Mouse (Mus musculus) midbrain, embryonic 11.5 days (tissue): Measurements from ENCODE around the gene Krt82. TPM values are rescaled to one million over a fixed set of nuclear protein-coding genes. Genes with fewer than 3 reads are reported as not detected.
"Not testable (repeated sequence)": the region's sequence is repeated elsewhere in the genome, so short reads cannot be mapped to it uniquely, and the experiment has no call there.

Experiments
- ATAC-seq: fragments of 200-750 bp; cut with Nextera tagmentation; 2 replicates; pipeline ENCODE4 v1.8.0; 2017; ENCODE audit warnings: moderate TSS enrichment, moderate library complexity; ENCODE audit not compliant: low FRiP score
- DNase-seq: peaks from one replicate; pipeline ENCODE4 v3.0.0; 2015; ENCODE audit warnings: low spot score; ENCODE audit errors: missing footprints
- H3K27ac ChIP-seq: fragments of 300-500 bp; sonication (generic); 2 replicates; pipeline ENCODE4 v1.5.1; 2014; ENCODE audit warnings: low read depth, low read length
- H3K27me3 ChIP-seq: fragments of 300-500 bp; sonication (generic); 2 replicates; pipeline ENCODE4 v1.6.1; 2014; ENCODE audit warnings: mild to moderate bottlenecking, low read length, moderate library complexity, mixed read lengths; ENCODE audit not compliant: control insufficient read depth, insufficient read depth
- H3K36me3 ChIP-seq: fragments of 300-500 bp; sonication (generic); 2 replicates; pipeline ENCODE4 v1.6.1; 2014; ENCODE audit warnings: mild to moderate bottlenecking, low read length, moderate library complexity, mixed read lengths; ENCODE audit not compliant: control insufficient read depth, insufficient read depth
- H3K4me1 ChIP-seq: fragments of 300-500 bp; sonication (generic); 2 replicates; pipeline ENCODE4 v1.6.1; 2014; ENCODE audit warnings: low read length; ENCODE audit not compliant: control insufficient read depth, insufficient read depth
- H3K4me2 ChIP-seq: fragments of 300-500 bp; sonication (generic); 2 replicates; pipeline ENCODE4 v1.6.1; 2014; ENCODE audit warnings: mild to moderate bottlenecking, moderate library complexity
- H3K4me3 ChIP-seq: fragments of 300-500 bp; sonication (generic); 2 replicates; pipeline ENCODE4 v1.5.1; 2014; ENCODE audit warnings: low read depth, low read length
- H3K9ac ChIP-seq: fragments of 300-500 bp; sonication (generic); 2 replicates; pipeline ENCODE4 v1.6.1; 2014; ENCODE audit warnings: low read length
- H3K9me3 ChIP-seq: fragments of 300-500 bp; sonication (generic); 2 replicates; pipeline ENCODE4 v1.6.1; 2016; ENCODE audit warnings: low read length; ENCODE audit not compliant: control insufficient read depth
- WGBS: fragments of 180-500 bp; shearing (Covaris S2); extraction: QIAGEN DNeasy Blood & Tissue Kit; methylation state at CpG from one replicate; pipeline ENCODE4 v1.1.7; 2014; 5-methylcytosine and 5-hydroxymethylcytosine counted together
- polyA plus RNA-seq: library from polyadenylated mRNA; unstranded; fragments of >200 nt; fragmentation: Nextera tagmentation; extraction: Ambion mirVana; gene quantifications from 2 replicates; pipeline ENCODE4 v1.2.1, GENCODE M21; 2014

Krt82 gene
- polyA plus RNA-seq, 1 experiment from 2014 or later: not detected

- H3K27me3 ChIP-seq: no peaks in the 10 kb centered on the region
- 83% methylated on average over 7 of the region's 7 CpGs for WGBS
- no peak for ATAC-seq
These were observed 17.7 kb downstream of the Krt82 start, which contains the start of gene Krt84 for GRCm38 (mm10) chr15:101532720-101533119. Krt84 (minus strand) TSS chr15:101532820.

GRCm38 (mm10) chr15:101522556-101523232 lies 27.8 kb downstream of the Krt82 start:
- H3K27ac ChIP-seq: no peak overlapping the region
- H3K4me3 ChIP-seq: no peak overlapping the region
- no peaks in the 10 kb centered on the region for H3K36me3 ChIP-seq
- H3K9ac ChIP-seq: no peak overlapping the region
- H3K4me2 ChIP-seq: no peak overlapping the region
- H3K9me3 ChIP-seq: no peaks in the 10 kb centered on the region
- H3K4me1 ChIP-seq: no peaks in the 10 kb centered on the region
- no peak for DNase-seq
- WGBS: 81% methylated on average over 4 of the region's 4 CpGs
- no peak for ATAC-seq
- H3K27me3 ChIP-seq: no peaks in the 10 kb centered on the region

More at GRCm38 (mm10) chr15:101532720-101533119, 17.7 kb downstream of the Krt82 start, which contains the start of gene Krt84:
- Histone ChIP-seq H3K4me3 (no peak within 1 kb of the TSS), H3K4me2 (no peak within 1 kb of the TSS), H3K9ac (no peak within 1 kb of the TSS), H3K4me1 (no peaks in the 10 kb centered on the region), H3K36me3 (no peaks in the 10 kb centered on the region), H3K9me3 (no peaks in the 10 kb centered on the region), H3K27ac (no peak within 1 kb of the TSS)
- no peak for DNase-seq

- Histone ChIP-seq H3K4me2 (no peak overlapping the region), H3K27ac (no peak overlapping the region), H3K36me3 (no peaks in the 10 kb centered on the region), H3K4me3 (no peak overlapping the region), H3K27me3 (no peaks in the 10 kb centered on the region), H3K9ac (no peak overlapping the region), H3K4me1 (no peaks in the 10 kb centered on the region), H3K9me3 (no peaks in the 10 kb centered on the region)
- WGBS: 13% methylated on average over 2 of the region's 2 CpGs
- ATAC-seq: no peak
- DNase-seq: peak; percentile 94
These were observed 30.7 kb downstream of the Krt82 start for GRCm38 (mm10) chr15:101519792-101520191.

GRCm38 (mm10) chr15:101517161-101517560 lies 33.3 kb downstream of the Krt82 start, which contains the start of gene Gm49425:
Gm49425 (minus strand) TSS chr15:101517261.
- H3K4me1 ChIP-seq, H3K36me3 ChIP-seq, H3K4me2 ChIP-seq, H3K27me3 ChIP-seq, DNase-seq, H3K27ac ChIP-seq, ATAC-seq, H3K4me3 ChIP-seq, H3K9me3 ChIP-seq, H3K9ac ChIP-seq: not testable (repeated sequence)
- 74% methylated on average over 2 of the region's 2 CpGs for WGBS

- H3K36me3 ChIP-seq: no peaks in the 10 kb centered on the region
These were observed 42.2 kb downstream of the Krt82 start for GRCm38 (mm10) chr15:101508247-101508646.

GRCm38 (mm10) chr15:101506896-101507758 lies 43.3 kb downstream of the Krt82 start:
- H3K27ac ChIP-seq: no peak overlapping the region
- H3K9ac ChIP-seq: no peak overlapping the region
- no peaks in the 10 kb centered on the region for H3K4me1 ChIP-seq
- DNase-seq (peak; percentile 37), ATAC-seq (no peak)
- no peaks in the 10 kb centered on the region for H3K9me3 ChIP-seq
- 60% methylated on average over 14 of the region's 14 CpGs for WGBS
- no peak overlapping the region for H3K4me2 ChIP-seq
- no peaks in the 10 kb centered on the region for H3K27me3 ChIP-seq
- H3K4me3 ChIP-seq: no peak overlapping the region
- no peaks in the 10 kb centered on the region for H3K36me3 ChIP-seq

More at GRCm38 (mm10) chr15:101508247-101508646, 42.2 kb downstream of the Krt82 start:
- ATAC-seq (no peak), DNase-seq (no peak)
- 82% methylated on average over 9 of the region's 9 CpGs for WGBS
- Histone ChIP-seq H3K27me3 (no peaks in the 10 kb centered on the region), H3K4me2 (no peak overlapping the region), H3K4me3 (no peak overlapping the region), H3K4me1 (no peaks in the 10 kb centered on the region), H3K27ac (no peak overlapping the region), H3K9ac (no peak overlapping the region), H3K9me3 (no peaks in the 10 kb centered on the region)

GRCm38 (mm10) chr15:101497181-101497580 lies 53.3 kb downstream of the Krt82 start:
- WGBS: 77% methylated on average over 2 of the region's 2 CpGs
- Histone ChIP-seq H3K4me3 (no peak overlapping the region), H3K4me1 (no peaks in the 10 kb centered on the region), H3K9me3 (no peaks in the 10 kb centered on the region), H3K36me3 (no peaks in the 10 kb centered on the region), H3K9ac (no peak overlapping the region), H3K27ac (no peak overlapping the region), H3K27me3 (no peaks in the 10 kb centered on the region), H3K4me2 (no peak overlapping the region)
- DNase-seq (peak; percentile 85), ATAC-seq (no peak)

- H3K9me3 ChIP-seq: no peaks in the 10 kb centered on the region
- H3K36me3 ChIP-seq: no peaks in the 10 kb centered on the region
These were observed 55.2 kb downstream of the Krt82 start for GRCm38 (mm10) chr15:101495266-101495665.

GRCm38 (mm10) chr15:101494203-101494602 lies 56.3 kb downstream of the Krt82 start:
- Histone ChIP-seq H3K9ac (no peak overlapping the region), H3K4me1 (no peaks in the 10 kb centered on the region), H3K9me3 (no peaks in the 10 kb centered on the region), H3K27ac (no peak overlapping the region), H3K4me2 (no peak overlapping the region), H3K27me3 (no peaks in the 10 kb centered on the region), H3K4me3 (no peak overlapping the region), H3K36me3 (no peaks in the 10 kb centered on the region)
- ATAC-seq (no peak), DNase-seq (peak; percentile 21)
- WGBS: 58% methylated on average over 1 of the region's 1 CpGs

More at GRCm38 (mm10) chr15:101495266-101495665, 55.2 kb downstream of the Krt82 start:
- ATAC-seq (no peak), DNase-seq (peak; percentile 44)
- no peaks in the 10 kb centered on the region for H3K4me1 ChIP-seq
- no peak overlapping the region for H3K9ac ChIP-seq
- no peak overlapping the region for H3K4me3 ChIP-seq
- no peak overlapping the region for H3K4me2 ChIP-seq
- no peaks in the 10 kb centered on the region for H3K27me3 ChIP-seq
- 89% methylated on average over 8 of the region's 8 CpGs for WGBS
- H3K27ac ChIP-seq: no peak overlapping the region
